Mouse (Mus musculus) urinary bladder, postnatal 4 days (tissue): ENCODE measurements around the gene BC048562.
A peak's percentile ranks its signal among the peaks of the same experiment; 100 is the strongest.

Source experiments
- DNase-seq, 2 experiments: peaks; one replicate each; pipeline ENCODE4 v3.0.0; 2021 to 2022; ENCODE audit warnings: low spot score in 2 of 2

BC048562 gene

GRCm38 (mm10) chr9:108479721-108480351 lies 43.6 kb downstream of the BC048562 start, which contains the start of gene Lamb2:
Gene Lamb2 (plus strand): TSS chr9:108479736.
- no peak for DNase-seq

GRCm38 (mm10) chr9:108480813-108481519 lies 44.7 kb downstream of the BC048562 start:
- no peak for DNase-seq

GRCm38 (mm10) chr9:108481520-108482210 lies 45.4 kb downstream of the BC048562 start:
- DNase-seq = no peak

GRCm38 (mm10) chr9:108483051-108483790 lies 46.9 kb downstream of the BC048562 start:
- no peak for DNase-seq

- DNase-seq = no peak
Observed at GRCm38 (mm10) chr9:108484021-108484420, 47.7 kb downstream of the BC048562 start.

GRCm38 (mm10) chr9:108485301-108485875 lies 49.1 kb downstream of the BC048562 start:
- no peak for DNase-seq

- no peak for DNase-seq
Observed at GRCm38 (mm10) chr9:108486973-108487530, 50.8 kb downstream of the BC048562 start.

GRCm38 (mm10) chr9:108488403-108488802 lies 52.1 kb downstream of the BC048562 start:
- DNase-seq = no peak

GRCm38 (mm10) chr9:108489215-108489614 lies 52.9 kb downstream of the BC048562 start:
- DNase-seq = no peak

GRCm38 (mm10) chr9:108489702-108490558 lies 53.6 kb downstream of the BC048562 start:
- peak in 1 of 2 experiments; percentile 42 for DNase-seq

GRCm38 (mm10) chr9:108490559-108491285 lies 54.4 kb downstream of the BC048562 start, which contains the start of gene Usp19:
Gene Usp19 (plus strand): TSS chr9:108490602.
- peak; percentile 91 to 96 for DNase-seq

GRCm38 (mm10) chr9:108491286-108491580 lies 55.0 kb downstream of the BC048562 start:
- DNase-seq = no peak

GRCm38 (mm10) chr9:108492043-108492750 lies 55.9 kb downstream of the BC048562 start:
- DNase-seq = no peak

GRCm38 (mm10) chr9:108493246-108493645 lies 57.0 kb downstream of the BC048562 start:
- no peak for DNase-seq

- DNase-seq = no peak
Observed at GRCm38 (mm10) chr9:108494146-108494825, 58.0 kb downstream of the BC048562 start.

GRCm38 (mm10) chr9:108494905-108495304 lies 58.6 kb downstream of the BC048562 start:
- DNase-seq = no peak
